Mouse (Mus musculus): ENCODE results near the gene Thap8.

Thap8 gene

GRCm38 (mm10) chr7:30286701-30287410 lies 7.0 kb downstream of the Thap8 start:
- DNase-seq (ENCODE audit: low read depth, low spot score) = no peak

- DNase-seq (ENCODE audit: low read depth, low spot score) = no peak
These were observed 8.2 kb downstream of the Thap8 start for GRCm38 (mm10) chr7:30288046-30288445.

- no peak for DNase-seq (ENCODE audit: low read depth, low spot score)
These were observed 9.3 kb downstream of the Thap8 start for GRCm38 (mm10) chr7:30289071-30289713.

- DNase-seq (ENCODE audit: low read depth, low spot score) = peak; percentile 61
These were observed 10.0 kb downstream of the Thap8 start for GRCm38 (mm10) chr7:30289714-30290399.

- DNase-seq (ENCODE audit: low read depth, low spot score) = peak; percentile 73
These were observed 11.6 kb downstream of the Thap8 start, which contains the start of gene Clip3 for GRCm38 (mm10) chr7:30291215-30292131. Gene Clip3, plus strand, starts transcription at chr7:30291728.

GRCm38 (mm10) chr7:30293795-30294194 lies 13.9 kb downstream of the Thap8 start:
- DNase-seq (ENCODE audit: low read depth, low spot score) = no peak

- no peak for DNase-seq (ENCODE audit: low read depth, low spot score)
These were observed 14.4 kb downstream of the Thap8 start for GRCm38 (mm10) chr7:30294296-30294695.

GRCm38 (mm10) chr7:30295103-30295502 lies 15.2 kb downstream of the Thap8 start:
- DNase-seq (ENCODE audit: low read depth, low spot score) = no peak

GRCm38 (mm10) chr7:30296816-30297215 lies 16.9 kb downstream of the Thap8 start:
- DNase-seq (ENCODE audit: low read depth, low spot score) = no peak

GRCm38 (mm10) chr7:30297266-30297665 lies 17.4 kb downstream of the Thap8 start:
- no peak for DNase-seq (ENCODE audit: low read depth, low spot score)

GRCm38 (mm10) chr7:30300914-30301313 lies 21.0 kb downstream of the Thap8 start:
- no peak for DNase-seq (ENCODE audit: low read depth, low spot score)

- no peak for DNase-seq (ENCODE audit: low read depth, low spot score)
These were observed 26.3 kb downstream of the Thap8 start for GRCm38 (mm10) chr7:30306083-30306779.

- DNase-seq (ENCODE audit: low read depth, low spot score) = peak; percentile 94
These were observed 28.4 kb downstream of the Thap8 start, which contains the start of gene Alkbh6 for GRCm38 (mm10) chr7:30308076-30309005. Gene Alkbh6, plus strand, starts transcription at chr7:30308717.

- DNase-seq (ENCODE audit: low read depth, low spot score) = no peak
These were observed 29.7 kb downstream of the Thap8 start for GRCm38 (mm10) chr7:30309395-30310129.

- no peak for DNase-seq (ENCODE audit: low read depth, low spot score)
These were observed 30.2 kb downstream of the Thap8 start for GRCm38 (mm10) chr7:30310136-30310535.

- no peak for DNase-seq (ENCODE audit: low read depth, low spot score)
These were observed 33.9 kb downstream of the Thap8 start for GRCm38 (mm10) chr7:30313666-30314320.

GRCm38 (mm10) chr7:30314721-30315155 lies 34.8 kb downstream of the Thap8 start, which contains the start of gene Syne4:
Gene Syne4, plus strand, starts transcription at chr7:30314807.
- DNase-seq (ENCODE audit: low read depth, low spot score) = peak; percentile 76
